In the genomic region with DNA sequence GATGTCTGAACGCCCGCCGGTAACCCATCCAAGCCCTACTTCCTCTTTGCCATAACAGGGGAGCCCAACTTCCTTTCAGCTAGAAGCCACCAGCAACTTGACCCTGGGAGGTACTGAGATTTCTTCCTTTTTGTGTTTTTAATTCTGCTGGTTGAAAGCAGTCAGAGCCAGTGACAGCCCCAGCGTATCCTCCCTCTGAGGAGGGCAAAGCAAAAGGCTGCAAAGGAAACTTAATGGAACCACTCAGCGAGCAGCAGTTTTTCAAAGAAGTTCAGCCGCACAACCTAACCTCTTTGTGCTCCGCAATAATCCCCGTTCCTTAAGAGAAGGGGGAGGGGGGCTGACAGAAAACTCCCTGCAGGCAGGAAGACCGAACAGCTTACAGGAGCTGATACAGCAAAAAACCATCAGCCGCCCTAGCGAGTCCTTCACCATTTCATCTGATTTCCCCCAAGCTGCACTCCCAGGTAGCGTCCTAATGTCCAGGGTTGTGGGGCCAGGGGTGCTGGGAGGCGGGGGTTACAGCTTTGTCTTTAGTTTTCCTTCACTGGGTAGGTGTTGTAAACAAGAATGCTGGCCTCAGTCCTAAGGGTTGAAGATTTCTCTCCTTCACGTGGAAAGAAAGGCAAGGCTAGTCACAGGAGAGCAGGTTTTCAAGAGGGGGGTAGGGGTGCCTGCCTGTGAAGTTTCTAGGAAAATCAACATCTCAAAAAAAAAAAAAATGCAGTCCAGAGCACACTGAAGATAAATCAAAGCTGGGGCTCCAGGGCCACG, we compare ENCODE assay signal across 8 mouse cellular contexts. TPM values are rescaled to one million over a fixed set of nuclear protein-coding genes. Genes with fewer than 3 reads are reported as not detected.
DNase-seq lines count a peak whose midpoint lies in the region; ATAC-seq and TF ChIP-seq lines count a peak whose summit lies in the region.

No protein-coding gene starts in this region.

- H3K4me2 ChIP-seq in lung, postnatal 0 days (replicated peaks; ENCODE audit: low read depth, low read length), result peak overlapping the region; percentile 78
- peak overlapping the region; percentile 92 for H3K4me2 ChIP-seq in hindbrain, embryonic 14.5 days (replicated peaks)
- H3K4me2 ChIP-seq in liver, embryonic 13.5 days, result peak overlapping the region; percentile 99

- H3K4me1 ChIP-seq in lung, postnatal 0 days (ENCODE audit: insufficient read depth, low read depth, low read length), result peaks cover 25% of the 10 kb centered on the region; the same call in 1 of the 2 replicates
- H3K4me1 ChIP-seq in hindbrain, embryonic 14.5 days (replicated peaks; ENCODE audit: control insufficient read depth, insufficient read depth, low read length), result peaks cover 54% of the 10 kb centered on the region
- H3K4me1 ChIP-seq in liver, embryonic 13.5 days (replicated peaks), result peaks cover 71% of the 10 kb centered on the region

- H3K9ac ChIP-seq in lung, postnatal 0 days (replicated peaks; ENCODE audit: low read depth), result peak overlapping the region; percentile 97
- peak overlapping the region; percentile 97 for H3K9ac ChIP-seq in hindbrain, embryonic 14.5 days
- H3K9ac ChIP-seq in liver, embryonic 13.5 days, result peak overlapping the region; percentile 95

- H3K27me3 ChIP-seq in lung, postnatal 0 days (replicated peaks; ENCODE audit: insufficient read depth, low read length), result no peaks in the 10 kb centered on the region
- no peaks in the 10 kb centered on the region for H3K27me3 ChIP-seq in hindbrain, embryonic 14.5 days (ENCODE audit: control insufficient read depth, insufficient read depth, low read length)
- H3K27me3 ChIP-seq in liver, embryonic 13.5 days, result peaks cover 6% of the 10 kb centered on the region; the same call in 1 of the 2 replicates
- H3K27me3 ChIP-seq in splenic B cell, adult 2 months (ENCODE audit: control insufficient read depth, insufficient read depth, low read length, poor library complexity, severe bottlenecking), result peaks cover 2% of the 10 kb centered on the region; the same call in 1 of the 2 replicates

- TF ChIP-seq EP300 in lung, postnatal 0 days (IDR thresholded peaks at IDR 0.05), result no peak

- no peaks in the 10 kb centered on the region for H3K9me3 ChIP-seq in lung, postnatal 0 days (ENCODE audit: low read length)
- no peaks in the 10 kb centered on the region for H3K9me3 ChIP-seq in hindbrain, embryonic 14.5 days (ENCODE audit: control insufficient read depth, low read length)
- no peaks in the 10 kb centered on the region for H3K9me3 ChIP-seq in liver, embryonic 13.5 days (replicated peaks)

- 5% methylated on average over 15 of the region's 15 CpGs for WGBS in lung, postnatal 0 days
- WGBS in hindbrain, embryonic 14.5 days, result 5% methylated on average over 15 of the region's 15 CpGs
- 5% methylated on average over 15 of the region's 15 CpGs for WGBS in liver, embryonic 13.5 days (ENCODE audit: insufficient replicate concordance)

- no peak for ATAC-seq in lung, postnatal 0 days
- ATAC-seq in hindbrain, embryonic 14.5 days (ENCODE audit: low FRiP score), result no peak
- ATAC-seq in liver, embryonic 13.5 days (ENCODE audit: low read depth), result no peak

- TF ChIP-seq CTCF in lung, postnatal 0 days (IDR thresholded peaks at IDR 0.05), result no peak

- H3K4me3 ChIP-seq in lung, postnatal 0 days (ENCODE audit: low read depth, low read length), result peak overlapping the region; percentile 98
- H3K4me3 ChIP-seq in hindbrain, embryonic 14.5 days (replicated peaks; ENCODE audit: low read length), result peak overlapping the region; percentile 79
- H3K4me3 ChIP-seq in liver, embryonic 13.5 days (replicated peaks), result peak overlapping the region; percentile 94

- H3K27ac ChIP-seq in lung, postnatal 0 days (ENCODE audit: low read length), result peak overlapping the region; percentile 98
- peak overlapping the region; percentile 98 for H3K27ac ChIP-seq in hindbrain, embryonic 14.5 days
- peak overlapping the region; percentile 99 for H3K27ac ChIP-seq in liver, embryonic 13.5 days

- no peaks in the 10 kb centered on the region for H3K36me3 ChIP-seq in lung, postnatal 0 days (ENCODE audit: insufficient read depth, low read length)
- H3K36me3 ChIP-seq in hindbrain, embryonic 14.5 days (replicated peaks; ENCODE audit: control insufficient read depth, insufficient read depth), result no peaks in the 10 kb centered on the region
- no peaks in the 10 kb centered on the region for H3K36me3 ChIP-seq in liver, embryonic 13.5 days
- no peaks in the 10 kb centered on the region for H3K36me3 ChIP-seq in splenic B cell, adult 2 months (ENCODE audit: control insufficient read depth, insufficient read depth, low read length, poor library complexity, severe bottlenecking)

- DNase-seq in lung, postnatal 0 days (ENCODE audit: low spot score), result peak; percentile 21
- no peak for DNase-seq in lung, postnatal 25 days (ENCODE audit: low spot score)
- peak; percentile 70 for DNase-seq in embryo, embryonic 11 days
- DNase-seq in hindbrain, embryonic 14.5 days (ENCODE audit: low spot score), result no peak
- DNase-seq in liver, embryonic 13.5 days, result peak; percentile 29
- peak; percentile 49 for DNase-seq in splenic B cell, adult 2 months (ENCODE audit: low read depth, low spot score)
- DNase-seq in natural killer cell, adult 2 months (ENCODE audit: low spot score in 2 of 2), result no peak
- DNase-seq in urinary bladder, postnatal 36 days (ENCODE audit: low spot score in 2 of 2), result no peak

RNA-seq across cellular contexts. Expression of a gene that starts 21.1 kb away (rescaled TPM):
- polyA plus RNA-seq in lung, postnatal 0 days (2015; fragmentation: Nextera tagmentation; extraction: Ambion mirVana), result 181 and 221 TPM in 2 replicates
- 111 and 120 TPM in 2 replicates for polyA plus RNA-seq in hindbrain, embryonic 14.5 days (2014; fragmentation: Nextera tagmentation; extraction: Ambion mirVana)
- polyA plus RNA-seq in liver, embryonic 13.5 days (2015; fragmentation: Nextera tagmentation; extraction: Ambion mirVana), result 9.5 and 9.8 TPM in 2 replicates

RNA-seq across cellular contexts. Expression of a gene that starts 54.9 kb away (rescaled TPM):
- polyA plus RNA-seq in lung, postnatal 0 days (2015; fragmentation: Nextera tagmentation; extraction: Ambion mirVana), result 246 and 263 TPM in 2 replicates
- polyA plus RNA-seq in hindbrain, embryonic 14.5 days (2014; fragmentation: Nextera tagmentation; extraction: Ambion mirVana), result 501 and 593 TPM in 2 replicates
- 192 and 201 TPM in 2 replicates for polyA plus RNA-seq in liver, embryonic 13.5 days (2015; fragmentation: Nextera tagmentation; extraction: Ambion mirVana)

Comparison
In these comparisons a context has a peak if more than half of its experiments do, and no peak if none do; other contexts are left out.
1. DNase-seq: peak in lung, postnatal 0 days (single experiment), embryo, embryonic 11 days (single experiment), liver, embryonic 13.5 days (single experiment) and splenic B cell, adult 2 months (single experiment); none in lung, postnatal 25 days (single experiment), hindbrain, embryonic 14.5 days (single experiment), natural killer cell, adult 2 months (0 of 2) and urinary bladder, postnatal 36 days (0 of 2).
2. RNA of a gene that starts 21.1 kb away (polyA plus RNA-seq): 181 to 221 TPM in lung, postnatal 0 days and 111 to 120 TPM in hindbrain, embryonic 14.5 days; 9.5 to 9.8 TPM in liver, embryonic 13.5 days; every median in the first group is over 10 times any median in the second.
3. Peak in every context shown above with its lines, with median percentiles within 50 percentile points of each other: H3K27ac ChIP-seq, H3K4me2 ChIP-seq, H3K4me3 ChIP-seq and H3K9ac ChIP-seq.